Mouse (Mus musculus): Measurements from ENCODE around the gene Prop1.

DNA sequence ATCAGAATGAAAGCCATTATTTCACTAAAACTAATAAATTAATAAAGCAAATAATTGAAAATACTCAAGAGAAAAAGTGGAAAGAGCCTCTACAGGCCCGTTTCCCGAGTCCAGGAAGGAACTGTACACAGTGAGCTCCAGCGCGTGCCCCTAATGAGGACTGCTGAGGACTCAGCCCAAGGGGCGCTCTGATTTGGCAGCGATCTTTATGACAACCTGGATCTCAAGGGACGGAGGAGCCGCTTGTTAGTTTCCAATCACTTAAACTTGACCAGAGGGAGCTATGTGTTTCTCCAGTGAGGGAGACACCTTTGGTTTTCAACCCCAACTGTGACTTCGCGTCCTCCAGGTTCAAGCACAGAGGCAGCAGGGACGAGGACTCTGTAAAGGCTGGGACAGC is 12.7 kb upstream of the Prop1 start, which contains the start of gene Olfr1378:
- TF ChIP-seq EP300 (IDR thresholded peaks at IDR 0.05; ENCODE audit: insufficient read depth, low read depth, low read length) (no peak), CTCF (IDR thresholded peaks at IDR 0.05; ENCODE audit: low read depth, low read length) (no peak), POLR2A (IDR thresholded peaks at IDR 0.05; ENCODE audit: insufficient read depth, low read length) (no peak)

Measured in ES-Bruce4 (cell line).